Mouse (Mus musculus): ENCODE results near the gene Tssk2. TPM values are rescaled to one million over a fixed set of nuclear protein-coding genes. Genes with fewer than 3 reads are reported as not detected.
A peak's percentile ranks its signal among the peaks of the same experiment; 100 is the strongest.

Gene Tssk2
- polyA plus RNA-seq, 1 experiment from 2014 or later, result not detected

GRCm38 (mm10) chr16:17920586-17920985, 22.1 kb downstream of the Tssk2 start:
- DNase-seq (ENCODE audit: low spot score) (peak; percentile 36), ATAC-seq (ENCODE audit: low FRiP score) (no peak)
- no peak overlapping the region for H3K4me3 ChIP-seq (ENCODE audit: low read depth, low read length)
- peaks cover 21% of the 10 kb centered on the region for H3K27me3 ChIP-seq (ENCODE audit: control insufficient read depth, insufficient read depth, low read length)
- WGBS, result 16% methylated on average over 20 of the region's 20 CpGs
- H3K27ac ChIP-seq (ENCODE audit: low read depth, low read length), result no peak overlapping the region
- peak overlapping the region; percentile 21 for H3K9ac ChIP-seq (ENCODE audit: low read depth, low read length)
- H3K36me3 ChIP-seq (ENCODE audit: control insufficient read depth, insufficient read depth, low read length), result no peaks in the 10 kb centered on the region
- no peaks in the 10 kb centered on the region for H3K9me3 ChIP-seq (ENCODE audit: control insufficient read depth, low read length)
- H3K4me1 ChIP-seq (replicated peaks; ENCODE audit: control insufficient read depth, insufficient read depth, low read length), result peaks cover 8% of the 10 kb centered on the region; the same call in 1 of the 2 replicates
- no peak overlapping the region for H3K4me2 ChIP-seq (replicated peaks; ENCODE audit: low read depth, low read length)

- Histone ChIP-seq H3K4me1 (replicated peaks; ENCODE audit: control insufficient read depth, insufficient read depth, low read length) (peaks cover 8% of the 10 kb centered on the region; the same call in 1 of the 2 replicates), H3K4me3 (ENCODE audit: low read depth, low read length) (peak overlapping the region; percentile 83), H3K27ac (ENCODE audit: low read depth, low read length) (peak overlapping the region; percentile 63), H3K9me3 (ENCODE audit: control insufficient read depth, low read length) (no peaks in the 10 kb centered on the region), H3K27me3 (ENCODE audit: control insufficient read depth, insufficient read depth, low read length) (peaks cover 12% of the 10 kb centered on the region), H3K36me3 (ENCODE audit: control insufficient read depth, insufficient read depth, low read length) (no peaks in the 10 kb centered on the region), H3K4me2 (replicated peaks; ENCODE audit: low read depth, low read length) (peak overlapping the region; percentile 89), H3K9ac (ENCODE audit: low read depth, low read length) (peak overlapping the region; percentile 93)
- peak; percentile 93 for ATAC-seq (ENCODE audit: low FRiP score)
- DNase-seq (ENCODE audit: low spot score), result peak; percentile 98
- 4% methylated on average over 47 of the region's 47 CpGs for WGBS
Observed at GRCm38 (mm10) chr16:17921325-17922162, 23.1 kb downstream of the Tssk2 start.

- no peaks in the 10 kb centered on the region for H3K9me3 ChIP-seq (ENCODE audit: control insufficient read depth, low read length)
- peaks cover 13% of the 10 kb centered on the region for H3K4me1 ChIP-seq (replicated peaks; ENCODE audit: control insufficient read depth, insufficient read depth, low read length)
Observed at GRCm38 (mm10) chr16:17922163-17922538, 23.7 kb downstream of the Tssk2 start.

GRCm38 (mm10) chr16:17927351-17928082, 29.1 kb downstream of the Tssk2 start:
- peak; percentile 74 for DNase-seq (ENCODE audit: low spot score)
- Histone ChIP-seq H3K9ac (ENCODE audit: low read depth, low read length) (peak overlapping the region; percentile 51), H3K9me3 (ENCODE audit: control insufficient read depth, low read length) (no peaks in the 10 kb centered on the region), H3K27ac (ENCODE audit: low read depth, low read length) (peak overlapping the region; percentile 86), H3K4me2 (replicated peaks; ENCODE audit: low read depth, low read length) (peak overlapping the region; percentile 93), H3K27me3 (ENCODE audit: control insufficient read depth, insufficient read depth, low read length) (no peaks in the 10 kb centered on the region), H3K4me3 (ENCODE audit: low read depth, low read length) (peak overlapping the region; percentile 88), H3K4me1 (replicated peaks; ENCODE audit: control insufficient read depth, insufficient read depth, low read length) (peaks cover 7% of the 10 kb centered on the region), H3K36me3 (ENCODE audit: control insufficient read depth, insufficient read depth, low read length) (no peaks in the 10 kb centered on the region)
- ATAC-seq (ENCODE audit: low FRiP score), result peak; percentile 59
- under 1% methylated on average over 66 of the region's 72 CpGs for WGBS

More at GRCm38 (mm10) chr16:17922163-17922538, 23.7 kb downstream of the Tssk2 start:
- H3K27me3 ChIP-seq (ENCODE audit: control insufficient read depth, insufficient read depth, low read length), result peaks cover 7% of the 10 kb centered on the region; the same call in 1 of the 2 replicates
- H3K4me3 ChIP-seq (ENCODE audit: low read depth, low read length), result peak overlapping the region; percentile 83
- peak overlapping the region; percentile 63 for H3K27ac ChIP-seq (ENCODE audit: low read depth, low read length)
- peak overlapping the region; percentile 89 for H3K4me2 ChIP-seq (replicated peaks; ENCODE audit: low read depth, low read length)
- H3K9ac ChIP-seq (ENCODE audit: low read depth, low read length), result peak overlapping the region; percentile 93
- DNase-seq (ENCODE audit: low spot score) (no peak), ATAC-seq (ENCODE audit: low FRiP score) (peak; percentile 38)
- WGBS, result 1% methylated on average over 14 of the region's 14 CpGs
- H3K36me3 ChIP-seq (ENCODE audit: control insufficient read depth, insufficient read depth, low read length), result no peaks in the 10 kb centered on the region

GRCm38 (mm10) chr16:17928087-17928580, 29.7 kb downstream of the Tssk2 start, which contains the start of gene Slc25a1:
Gene Slc25a1 (minus strand): TSS chr16:17928219.
- Histone ChIP-seq H3K9ac (ENCODE audit: low read depth, low read length) (peak within 1 kb of the TSS; percentile 51), H3K36me3 (ENCODE audit: control insufficient read depth, insufficient read depth, low read length) (no peaks in the 10 kb centered on the region), H3K27me3 (ENCODE audit: control insufficient read depth, insufficient read depth, low read length) (no peaks in the 10 kb centered on the region), H3K4me3 (ENCODE audit: low read depth, low read length) (peak within 1 kb of the TSS; percentile 88), H3K4me1 (replicated peaks; ENCODE audit: control insufficient read depth, insufficient read depth, low read length) (peaks cover 5% of the 10 kb centered on the region), H3K9me3 (ENCODE audit: control insufficient read depth, low read length) (no peaks in the 10 kb centered on the region), H3K4me2 (replicated peaks; ENCODE audit: low read depth, low read length) (peak within 1 kb of the TSS; percentile 93), H3K27ac (ENCODE audit: low read depth, low read length) (peak within 1 kb of the TSS; percentile 86)
- ATAC-seq (ENCODE audit: low FRiP score), result peak; percentile 86
- under 1% methylated on average over 47 of the region's 47 CpGs for WGBS
- DNase-seq (ENCODE audit: low spot score), result peak; percentile 87

- DNase-seq (ENCODE audit: low spot score), result peak; percentile 81
- WGBS, result 2% methylated on average over 9 of the region's 9 CpGs
Observed at GRCm38 (mm10) chr16:17928627-17929104, 30.2 kb downstream of the Tssk2 start.

GRCm38 (mm10) chr16:17929211-17929610, 30.8 kb downstream of the Tssk2 start:
- ATAC-seq (ENCODE audit: low FRiP score) (peak; percentile 6; the same call in 1 of the 2 replicates), DNase-seq (ENCODE audit: low spot score) (no peak)
- Histone ChIP-seq H3K27ac (ENCODE audit: low read depth, low read length) (peak overlapping the region; percentile 65; the same call in 1 of the 2 replicates), H3K9ac (ENCODE audit: low read depth, low read length) (no peak overlapping the region), H3K27me3 (ENCODE audit: control insufficient read depth, insufficient read depth, low read length) (no peaks in the 10 kb centered on the region), H3K9me3 (ENCODE audit: control insufficient read depth, low read length) (no peaks in the 10 kb centered on the region), H3K4me3 (ENCODE audit: low read depth, low read length) (no peak overlapping the region), H3K4me2 (replicated peaks; ENCODE audit: low read depth, low read length) (no peak overlapping the region), H3K36me3 (ENCODE audit: control insufficient read depth, insufficient read depth, low read length) (no peaks in the 10 kb centered on the region), H3K4me1 (replicated peaks; ENCODE audit: control insufficient read depth, insufficient read depth, low read length) (peaks cover 5% of the 10 kb centered on the region)
- WGBS, result 6% methylated on average over 2 of the region's 2 CpGs

More at GRCm38 (mm10) chr16:17928627-17929104, 30.2 kb downstream of the Tssk2 start:
- H3K27ac ChIP-seq (ENCODE audit: low read depth, low read length), result peak overlapping the region; percentile 86
- H3K4me3 ChIP-seq (ENCODE audit: low read depth, low read length), result peak overlapping the region; percentile 88
- H3K4me2 ChIP-seq (replicated peaks; ENCODE audit: low read depth, low read length), result peak overlapping the region; percentile 93
- no peaks in the 10 kb centered on the region for H3K27me3 ChIP-seq (ENCODE audit: control insufficient read depth, insufficient read depth, low read length)
- no peaks in the 10 kb centered on the region for H3K9me3 ChIP-seq (ENCODE audit: control insufficient read depth, low read length)
- ATAC-seq (ENCODE audit: low FRiP score), result peak; percentile 49
- H3K36me3 ChIP-seq (ENCODE audit: control insufficient read depth, insufficient read depth, low read length), result no peaks in the 10 kb centered on the region
- peak overlapping the region; percentile 51 for H3K9ac ChIP-seq (ENCODE audit: low read depth, low read length)
- H3K4me1 ChIP-seq (replicated peaks; ENCODE audit: control insufficient read depth, insufficient read depth, low read length), result peaks cover 5% of the 10 kb centered on the region

- 63% methylated on average over 2 of the region's 2 CpGs for WGBS
- H3K4me3 ChIP-seq (ENCODE audit: low read depth, low read length), result no peak overlapping the region
- ATAC-seq (ENCODE audit: low FRiP score) (no peak), DNase-seq (ENCODE audit: low spot score) (no peak)
- no peaks in the 10 kb centered on the region for H3K27me3 ChIP-seq (ENCODE audit: control insufficient read depth, insufficient read depth, low read length)
- H3K9me3 ChIP-seq (ENCODE audit: control insufficient read depth, low read length), result no peaks in the 10 kb centered on the region
- H3K36me3 ChIP-seq (ENCODE audit: control insufficient read depth, insufficient read depth, low read length), result no peaks in the 10 kb centered on the region
- no peak overlapping the region for H3K4me2 ChIP-seq (replicated peaks; ENCODE audit: low read depth, low read length)
- no peak overlapping the region for H3K27ac ChIP-seq (ENCODE audit: low read depth, low read length)
- H3K9ac ChIP-seq (ENCODE audit: low read depth, low read length), result no peak overlapping the region
- H3K4me1 ChIP-seq (replicated peaks; ENCODE audit: control insufficient read depth, insufficient read depth, low read length), result peaks cover 5% of the 10 kb centered on the region
Observed at GRCm38 (mm10) chr16:17929631-17930030, 31.2 kb downstream of the Tssk2 start.

Data from hindbrain, embryonic 11.5 days (tissue).